Mouse (Mus musculus) megakaryocyte, embryonic 14.5 days (primary cell): ENCODE measurements around the gene Rbfox2. TPM values are rescaled to one million over a fixed set of nuclear protein-coding genes. Genes with fewer than 3 reads are reported as not detected.

Experiments
- H3K27me3 ChIP-seq: replicated peaks from 2 replicates; pipeline ENCODE3; 2012; ENCODE audit warnings: inconsistent platforms
- H3K36me3 ChIP-seq: replicated peaks from 2 replicates; pipeline ENCODE3; 2012; ENCODE audit warnings: low read length, inconsistent platforms, mixed read lengths
- H3K4me1 ChIP-seq: 2 replicates; pipeline ENCODE4 v1.6.1; 2012; ENCODE audit warnings: inconsistent platforms
- H3K4me3 ChIP-seq: replicated peaks from 2 replicates; pipeline ENCODE3; 2012; ENCODE audit warnings: moderate library complexity, mild to moderate bottlenecking, inconsistent platforms
- H3K9me3 ChIP-seq: 2 replicates; pipeline ENCODE4 v1.6.1; 2012; ENCODE audit warnings: inconsistent platforms
- FLI1 ChIP-seq: IDR thresholded peaks from 2 replicates; pipeline ENCODE4 v1.6.1; 2012; ENCODE audit warnings: low read length, inconsistent platforms, mixed read lengths
- GATA1 ChIP-seq: IDR thresholded peaks from 3 replicates; pipeline ENCODE4 v1.6.1; 2012; ENCODE audit warnings: mixed read lengths, low read length, inconsistent platforms, borderline replicate concordance
- polyA plus RNA-seq: library from polyadenylated mRNA; stranded (reverse); fragments of >175 nt; gene quantifications from 2 replicates; pipeline ENCODE4 v1.2.3, GENCODE M21; 2012; ENCODE audit warnings: low replicate concordance; ENCODE audit not compliant: insufficient read depth

Rbfox2 gene
- polyA plus RNA-seq, 1 experiment = 0.76 TPM

GRCm38 (mm10) chr15:77144960-77145359 lies 161.8 kb downstream of the Rbfox2 start:
- Histone ChIP-seq H3K4me1 (peaks cover 14% of the 10 kb centered on the region), H3K9me3 (no peaks in the 10 kb centered on the region), H3K4me3 (no peak overlapping the region), H3K27me3 (peaks cover 26% of the 10 kb centered on the region), H3K36me3 (no peaks in the 10 kb centered on the region)
- TF ChIP-seq GATA1 = no peak

DNA sequence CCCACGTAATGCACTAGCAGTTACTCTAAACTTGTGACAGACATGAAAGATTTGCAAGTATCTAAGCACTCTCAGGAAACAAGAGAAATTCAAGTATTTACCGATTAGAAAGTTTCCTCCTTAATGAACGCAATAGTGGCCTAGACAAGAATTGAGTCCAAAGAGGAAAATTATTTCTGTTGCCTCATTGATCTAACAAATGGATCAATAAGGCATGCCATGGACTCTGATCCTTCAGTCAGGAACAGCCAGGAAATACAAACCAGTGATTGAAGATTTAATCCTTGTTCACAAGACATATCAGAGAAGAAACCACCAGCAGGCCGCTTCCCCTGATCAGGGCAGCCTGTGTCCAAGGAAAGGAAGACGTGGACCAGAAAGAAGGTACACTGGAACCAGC lies 164.0 kb downstream of the Rbfox2 start:
- H3K27me3 ChIP-seq = peaks cover 27% of the 10 kb centered on the region
- H3K4me1 ChIP-seq = no peaks in the 10 kb centered on the region
- H3K4me3 ChIP-seq = no peak overlapping the region
- TF ChIP-seq GATA1 = no peak
- TF ChIP-seq FLI1 = no peak
- no peaks in the 10 kb centered on the region for H3K9me3 ChIP-seq
- H3K36me3 ChIP-seq = no peaks in the 10 kb centered on the region

DNA sequence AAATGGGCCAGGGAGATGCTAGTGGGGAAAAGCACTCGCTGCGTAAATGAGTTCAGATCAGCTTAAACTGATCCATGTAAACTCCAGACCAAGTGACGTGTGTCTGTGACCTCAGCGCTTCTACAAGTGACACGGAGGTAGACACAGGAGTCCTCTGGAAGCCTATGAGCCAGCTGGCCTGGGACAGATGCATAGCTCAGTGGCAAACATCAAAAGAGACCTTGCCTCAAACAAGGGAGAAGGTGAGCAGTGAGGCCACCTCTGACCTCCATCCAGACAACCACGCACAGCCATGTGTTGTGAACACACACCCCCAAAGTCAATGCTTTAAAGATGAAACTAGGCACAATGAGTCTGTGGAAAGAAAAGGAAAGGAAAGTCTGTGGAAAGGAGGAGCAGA lies 164.5 kb downstream of the Rbfox2 start:
- TF ChIP-seq GATA1 (no peak), FLI1 (no peak)
- no peaks in the 10 kb centered on the region for H3K9me3 ChIP-seq
- peaks cover 27% of the 10 kb centered on the region for H3K27me3 ChIP-seq
- H3K4me3 ChIP-seq = no peak overlapping the region
- no peaks in the 10 kb centered on the region for H3K4me1 ChIP-seq
- no peaks in the 10 kb centered on the region for H3K36me3 ChIP-seq

DNA sequence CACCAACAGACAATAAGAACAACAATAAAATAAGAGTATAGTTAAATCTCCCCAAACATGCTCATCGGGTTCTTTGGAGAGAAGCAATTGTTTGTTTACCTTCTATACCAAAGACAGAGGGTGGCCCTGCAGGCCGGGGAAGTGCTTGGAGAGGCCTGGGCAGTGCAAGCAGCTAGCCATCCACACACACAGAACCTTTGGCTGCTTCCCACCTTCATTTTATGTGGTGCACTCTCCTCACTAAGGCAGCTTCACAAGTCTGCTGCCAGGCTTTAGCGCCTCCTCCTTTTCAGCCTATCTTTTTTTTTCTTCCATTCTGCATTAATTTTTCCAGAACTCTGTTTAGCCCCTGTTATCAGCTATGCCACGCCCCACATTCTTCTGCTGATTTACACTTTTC lies 165.1 kb downstream of the Rbfox2 start:
- no peaks in the 10 kb centered on the region for H3K4me1 ChIP-seq
- peaks cover 24% of the 10 kb centered on the region for H3K27me3 ChIP-seq
- no peaks in the 10 kb centered on the region for H3K36me3 ChIP-seq
- no peak for TF ChIP-seq GATA1
- no peak for TF ChIP-seq FLI1
- H3K9me3 ChIP-seq = no peaks in the 10 kb centered on the region
- no peak overlapping the region for H3K4me3 ChIP-seq

DNA sequence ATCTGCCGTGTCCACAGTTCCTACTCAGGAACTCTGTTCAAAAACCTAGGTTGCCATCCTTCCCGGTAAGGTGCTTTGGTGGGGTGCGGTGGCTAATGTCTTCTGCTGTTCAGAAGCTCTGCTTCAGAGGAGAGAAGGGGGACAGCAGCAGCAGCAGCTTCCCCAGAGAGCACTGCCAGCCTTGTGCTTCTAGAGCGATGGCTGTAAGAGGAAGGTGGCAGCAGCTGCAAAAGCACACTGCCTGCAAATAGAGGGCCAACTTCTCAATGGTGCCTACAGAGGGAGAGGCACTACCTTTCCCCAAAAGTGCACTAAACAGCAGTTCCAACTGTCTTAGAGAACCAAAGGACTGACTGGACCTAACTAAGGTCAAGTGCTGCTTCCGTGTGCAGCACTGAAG lies 168.5 kb downstream of the Rbfox2 start:
- no peak overlapping the region for H3K4me3 ChIP-seq
- peaks cover 18% of the 10 kb centered on the region for H3K27me3 ChIP-seq
- H3K4me1 ChIP-seq = no peaks in the 10 kb centered on the region
- no peaks in the 10 kb centered on the region for H3K36me3 ChIP-seq
- TF ChIP-seq FLI1 (no peak), GATA1 (no peak)
- H3K9me3 ChIP-seq = peaks cover 6% of the 10 kb centered on the region

GRCm38 (mm10) chr15:77134483-77134882 lies 172.3 kb downstream of the Rbfox2 start:
- Histone ChIP-seq H3K9me3 (peaks cover 6% of the 10 kb centered on the region), H3K4me1 (no peaks in the 10 kb centered on the region), H3K27me3 (peaks cover 11% of the 10 kb centered on the region), H3K36me3 (no peaks in the 10 kb centered on the region), H3K4me3 (no peak overlapping the region)
- TF ChIP-seq FLI1 (no peak), GATA1 (no peak)

- Histone ChIP-seq H3K4me1 (no peaks in the 10 kb centered on the region), H3K4me3 (no peak overlapping the region), H3K27me3 (peaks cover 8% of the 10 kb centered on the region), H3K9me3 (peaks cover under 1% of the 10 kb centered on the region), H3K36me3 (no peaks in the 10 kb centered on the region)
- TF ChIP-seq GATA1 (no peak), FLI1 (no peak)
Observed at GRCm38 (mm10) chr15:77129154-77129553, 177.7 kb downstream of the Rbfox2 start.

- Histone ChIP-seq H3K4me3 (no peak overlapping the region), H3K27me3 (peaks cover 6% of the 10 kb centered on the region), H3K36me3 (no peaks in the 10 kb centered on the region), H3K4me1 (no peaks in the 10 kb centered on the region), H3K9me3 (no peaks in the 10 kb centered on the region)
- no peak for TF ChIP-seq FLI1
- TF ChIP-seq GATA1 = no peak
Observed at GRCm38 (mm10) chr15:77127737-77128136, 179.1 kb downstream of the Rbfox2 start.

GRCm38 (mm10) chr15:77126674-77127073 lies 180.1 kb downstream of the Rbfox2 start:
- H3K36me3 ChIP-seq = no peaks in the 10 kb centered on the region
- no peak overlapping the region for H3K4me3 ChIP-seq
- TF ChIP-seq GATA1 (no peak), FLI1 (no peak)
- no peaks in the 10 kb centered on the region for H3K9me3 ChIP-seq
- H3K4me1 ChIP-seq = no peaks in the 10 kb centered on the region
- peaks cover 5% of the 10 kb centered on the region for H3K27me3 ChIP-seq

GRCm38 (mm10) chr15:77124372-77125117 lies 182.3 kb downstream of the Rbfox2 start:
- Histone ChIP-seq H3K9me3 (no peaks in the 10 kb centered on the region), H3K27me3 (peaks cover 5% of the 10 kb centered on the region), H3K4me1 (no peaks in the 10 kb centered on the region), H3K4me3 (no peak overlapping the region), H3K36me3 (no peaks in the 10 kb centered on the region)
- no peak for TF ChIP-seq FLI1
- no peak for TF ChIP-seq GATA1
